Mouse (Mus musculus) midbrain, embryonic 13.5 days (tissue): ENCODE results near the gene Cacna1a. TPM values are rescaled to one million over a fixed set of nuclear protein-coding genes. Genes with fewer than 3 reads are reported as not detected.
"Not testable (repeated sequence)": the region's sequence is repeated elsewhere in the genome, so short reads cannot be mapped to it uniquely, and the experiment has no call there.

ENCODE experiments used
- ATAC-seq: fragments of 200-750 bp; cut with Nextera tagmentation; 2 replicates; pipeline ENCODE4 v1.8.0; 2017; ENCODE audit warnings: mild to moderate bottlenecking, moderate TSS enrichment, moderate library complexity
- H3K27ac ChIP-seq: fragments of 300-500 bp; sonication (generic); 2 replicates; pipeline ENCODE4 v1.5.1; 2015; ENCODE audit warnings: inconsistent platforms, mild to moderate bottlenecking, moderate library complexity
- H3K27me3 ChIP-seq: fragments of 300-500 bp; sonication (generic); 2 replicates; pipeline ENCODE4 v1.6.1; 2015; ENCODE audit warnings: mild to moderate bottlenecking, inconsistent platforms
- H3K36me3 ChIP-seq: fragments of 300-500 bp; sonication (generic); 2 replicates; pipeline ENCODE4 v1.6.1; 2015; ENCODE audit warnings: mild to moderate bottlenecking, inconsistent platforms
- H3K4me1 ChIP-seq: fragments of 300-500 bp; sonication (generic); replicated peaks from 2 replicates; pipeline ENCODE4 v1.6.1; 2015; ENCODE audit warnings: inconsistent platforms
- H3K4me2 ChIP-seq: fragments of 300-500 bp; sonication (generic); replicated peaks from 2 replicates; pipeline ENCODE4 v1.6.1; 2015; ENCODE audit warnings: moderate library complexity, mild to moderate bottlenecking, inconsistent platforms
- H3K4me3 ChIP-seq: fragments of 300-500 bp; sonication (generic); replicated peaks from 2 replicates; pipeline ENCODE4 v1.5.1; 2015; ENCODE audit warnings: mild to moderate bottlenecking, inconsistent platforms
- H3K9ac ChIP-seq: fragments of 300-500 bp; sonication (generic); replicated peaks from 2 replicates; pipeline ENCODE4 v1.6.1; 2015; ENCODE audit warnings: mild to moderate bottlenecking, inconsistent platforms
- H3K9me3 ChIP-seq: fragments of 300-500 bp; sonication (generic); 2 replicates; pipeline ENCODE4 v1.6.1; 2016; ENCODE audit warnings: mild to moderate bottlenecking, inconsistent platforms
- WGBS: fragments of 180-500 bp; shearing (Covaris S2); methylation state at CpG from one replicate; pipeline ENCODE4 v1.1.7; 2015; 5-methylcytosine and 5-hydroxymethylcytosine counted together
- polyA plus RNA-seq: library from polyadenylated mRNA; unstranded; fragments of >200 nt; fragmentation: Nextera tagmentation; extraction: Ambion mirVana; gene quantifications from 2 replicates; pipeline ENCODE4 v1.2.1, GENCODE M21; 2015

The Cacna1a gene
- polyA plus RNA-seq, 1 experiment from 2014 or later, result 19.0 TPM

- H3K27ac ChIP-seq, result no peak overlapping the region
- peaks cover 12% of the 10 kb centered on the region for H3K4me1 ChIP-seq
- H3K36me3 ChIP-seq, result peaks cover 46% of the 10 kb centered on the region
- H3K4me2 ChIP-seq, result no peak overlapping the region
- 86% methylated on average over 6 of the region's 6 CpGs for WGBS
- no peak overlapping the region for H3K4me3 ChIP-seq
- no peaks in the 10 kb centered on the region for H3K27me3 ChIP-seq
- no peaks in the 10 kb centered on the region for H3K9me3 ChIP-seq
- ATAC-seq, result no peak
- no peak overlapping the region for H3K9ac ChIP-seq
These were observed 280.7 kb downstream of the Cacna1a start for GRCm38 (mm10) chr8:84668731-84669485.

GRCm38 (mm10) chr8:84670295-84671006 is 282.2 kb downstream of the Cacna1a start:
- H3K9ac ChIP-seq, H3K9me3 ChIP-seq, H3K27me3 ChIP-seq, H3K27ac ChIP-seq, H3K4me1 ChIP-seq, H3K4me3 ChIP-seq, H3K4me2 ChIP-seq: not testable (repeated sequence)
- H3K36me3 ChIP-seq, result peaks cover 61% of the 10 kb centered on the region
- ATAC-seq, result peak; percentile 21; the same call in 1 of the 2 replicates
- WGBS, result 92% methylated on average over 5 of the region's 5 CpGs

- Histone ChIP-seq H3K27me3 (no peaks in the 10 kb centered on the region), H3K9me3 (no peaks in the 10 kb centered on the region), H3K4me2 (no peak overlapping the region), H3K4me1 (0 out of 2 replicates have a peak, but pooled peaks cover 4% of the 10 kb centered on the region), H3K27ac (no peak overlapping the region), H3K4me3 (no peak overlapping the region), H3K9ac (no peak overlapping the region), H3K36me3 (peaks cover 58% of the 10 kb centered on the region)
- no peak for ATAC-seq
- 96% methylated on average over 5 of the region's 5 CpGs for WGBS
These were observed 289.1 kb downstream of the Cacna1a start for GRCm38 (mm10) chr8:84677305-84677704.

GRCm38 (mm10) chr8:84681476-84681875 is 293.2 kb downstream of the Cacna1a start:
- no peak overlapping the region for H3K9ac ChIP-seq
- H3K9me3 ChIP-seq, result no peaks in the 10 kb centered on the region
- no peaks in the 10 kb centered on the region for H3K27me3 ChIP-seq
- H3K36me3 ChIP-seq, result peaks cover 23% of the 10 kb centered on the region
- ATAC-seq, result no peak
- H3K4me2 ChIP-seq, result no peak overlapping the region
- H3K4me3 ChIP-seq, result no peak overlapping the region
- WGBS, result 90% methylated on average over 2 of the region's 2 CpGs
- peaks cover 31% of the 10 kb centered on the region for H3K4me1 ChIP-seq
- H3K27ac ChIP-seq, result no peak overlapping the region

- Histone ChIP-seq H3K4me2 (no peak overlapping the region), H3K36me3 (peaks cover 18% of the 10 kb centered on the region), H3K27ac (no peak overlapping the region), H3K27me3 (no peaks in the 10 kb centered on the region), H3K4me3 (no peak overlapping the region), H3K9me3 (no peaks in the 10 kb centered on the region), H3K9ac (no peak overlapping the region), H3K4me1 (peaks cover 35% of the 10 kb centered on the region)
- WGBS, result 88% methylated on average over 2 of the region's 2 CpGs
- ATAC-seq, result no peak
These were observed 294.0 kb downstream of the Cacna1a start for GRCm38 (mm10) chr8:84682257-84682656.

- Histone ChIP-seq H3K9me3 (no peaks in the 10 kb centered on the region), H3K4me2 (no peak overlapping the region), H3K27ac (no peak overlapping the region), H3K36me3 (peaks cover 16% of the 10 kb centered on the region), H3K4me3 (no peak overlapping the region), H3K9ac (no peak overlapping the region), H3K4me1 (peaks cover 48% of the 10 kb centered on the region), H3K27me3 (no peaks in the 10 kb centered on the region)
- 45% methylated on average over 3 of the region's 3 CpGs for WGBS
- no peak for ATAC-seq
These were observed 296.3 kb downstream of the Cacna1a start for GRCm38 (mm10) chr8:84684537-84684936.

- H3K4me1 ChIP-seq, result peaks cover 58% of the 10 kb centered on the region
- H3K27me3 ChIP-seq, result no peaks in the 10 kb centered on the region
- 7% methylated on average over 20 of the region's 20 CpGs for WGBS
- peaks cover 21% of the 10 kb centered on the region for H3K36me3 ChIP-seq
- peak within 1 kb of the TSS; percentile 93 for H3K4me2 ChIP-seq
- H3K4me3 ChIP-seq, result peak within 1 kb of the TSS; percentile 99
- H3K9ac ChIP-seq, result peak within 1 kb of the TSS; percentile 100
- no peaks in the 10 kb centered on the region for H3K9me3 ChIP-seq
- H3K27ac ChIP-seq, result peak within 1 kb of the TSS; percentile 93
- 0 out of 2 replicates have a peak, but pooled peaks have one; percentile 25 for ATAC-seq
These were observed 298.2 kb downstream of the Cacna1a start, which contains the start of gene Trmt1 for GRCm38 (mm10) chr8:84686191-84687002. Trmt1 (plus strand) TSS chr8:84686307.

- peak; percentile 35; the same call in 1 of the 2 replicates for ATAC-seq
These were observed 298.9 kb downstream of the Cacna1a start for GRCm38 (mm10) chr8:84687003-84687704.

GRCm38 (mm10) chr8:84687705-84688100 is 299.5 kb downstream of the Cacna1a start, which contains the start of gene Nacc1:
Nacc1 (minus strand) TSS chr8:84687862.
- H3K4me1 ChIP-seq, result peaks cover 51% of the 10 kb centered on the region
- peaks cover 18% of the 10 kb centered on the region for H3K36me3 ChIP-seq
- H3K4me2 ChIP-seq, result peak within 1 kb of the TSS; percentile 93
- H3K9me3 ChIP-seq, result no peaks in the 10 kb centered on the region
- peak within 1 kb of the TSS; percentile 93 for H3K27ac ChIP-seq
- H3K27me3 ChIP-seq, result no peaks in the 10 kb centered on the region
- WGBS, result 1% methylated on average over 37 of the region's 37 CpGs
- peak within 1 kb of the TSS; percentile 99 for H3K4me3 ChIP-seq
- peak; percentile 87 for ATAC-seq
- H3K9ac ChIP-seq, result peak within 1 kb of the TSS; percentile 100

More at GRCm38 (mm10) chr8:84687003-84687704, 298.9 kb downstream of the Cacna1a start:
- peaks cover 56% of the 10 kb centered on the region for H3K4me1 ChIP-seq
- H3K36me3 ChIP-seq, result peaks cover 18% of the 10 kb centered on the region
- H3K4me2 ChIP-seq, result peak overlapping the region; percentile 93
- H3K9me3 ChIP-seq, result no peaks in the 10 kb centered on the region
- WGBS, result 1% methylated on average over 62 of the region's 62 CpGs
- peak overlapping the region; percentile 100 for H3K9ac ChIP-seq
- H3K27me3 ChIP-seq, result no peaks in the 10 kb centered on the region
- H3K27ac ChIP-seq, result peak overlapping the region; percentile 93
- peak overlapping the region; percentile 99 for H3K4me3 ChIP-seq

GRCm38 (mm10) chr8:84689091-84689915 is 301.1 kb downstream of the Cacna1a start:
- Histone ChIP-seq H3K27me3 (no peaks in the 10 kb centered on the region), H3K27ac (0 out of 2 replicates have a peak overlapping the region, but pooled peaks have one; percentile 36), H3K9ac (peak overlapping the region; percentile 74), H3K36me3 (peaks cover 30% of the 10 kb centered on the region), H3K4me1 (peaks cover 48% of the 10 kb centered on the region), H3K9me3 (no peaks in the 10 kb centered on the region), H3K4me2 (peak overlapping the region; percentile 85), H3K4me3 (peak overlapping the region; percentile 86)
- WGBS, result under 1% methylated on average over 47 of the region's 47 CpGs
- ATAC-seq, result peak; percentile 80
